Mouse (Mus musculus) frontal cortex, postnatal 25 days (tissue): ENCODE measurements around the gene Cltb.

ENCODE experiments used
- DNase-seq, 2 experiments: peaks; one replicate each; pipeline ENCODE4 v3.0.0; 2022; ENCODE audit warnings: low spot score in 2 of 2

Cltb gene

GRCm38 (mm10) chr13:54564232-54565200 lies 46.6 kb downstream of the Cltb start:
- no peak for DNase-seq

GRCm38 (mm10) chr13:54562562-54562961 lies 48.6 kb downstream of the Cltb start:
- no peak for DNase-seq

GRCm38 (mm10) chr13:54560608-54561007 lies 50.5 kb downstream of the Cltb start:
- DNase-seq, result no peak

- no peak for DNase-seq
Observed at GRCm38 (mm10) chr13:54559656-54560055, 51.5 kb downstream of the Cltb start.

DNA sequence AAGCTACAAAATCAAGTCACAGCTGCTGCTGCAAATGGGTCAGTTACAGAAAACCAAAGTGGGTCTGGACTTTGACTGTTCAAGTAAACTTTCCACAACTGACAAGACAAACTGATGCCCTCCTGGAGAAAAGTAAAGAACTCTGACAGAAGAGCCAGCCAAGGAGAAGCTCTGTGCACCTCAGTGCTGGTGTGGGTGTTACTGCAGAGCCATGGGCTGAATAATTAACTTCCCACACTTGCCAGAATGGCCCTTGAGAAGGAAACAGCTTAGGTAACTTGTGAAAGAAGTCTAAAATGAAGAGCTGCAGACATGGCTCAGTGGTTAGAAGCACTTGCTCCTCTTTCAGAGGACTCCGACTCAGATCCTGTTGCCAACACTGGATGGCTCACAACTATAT lies 53.5 kb downstream of the Cltb start:
- no peak for DNase-seq

- no peak for DNase-seq
Observed at GRCm38 (mm10) chr13:54556796-54557195, 54.3 kb downstream of the Cltb start.

GRCm38 (mm10) chr13:54556176-54556575 lies 55.0 kb downstream of the Cltb start:
- DNase-seq, result no peak

- no peak for DNase-seq
Observed at GRCm38 (mm10) chr13:54548036-54548435, 63.1 kb downstream of the Cltb start.
